Mouse (Mus musculus) adrenal gland, adult 18-20 months (tissue): ENCODE results near the gene Ocrl. TPM values are rescaled to one million over a fixed set of nuclear protein-coding genes. Genes with fewer than 3 reads are reported as not detected.

ENCODE experiments used
- DNase-seq, 2 experiments: peaks; one replicate each; pipeline ENCODE4 v3.0.0; 2021 to 2022; ENCODE audit warnings: low spot score in 2 of 2
- long read RNA-seq, 2 experiments: library from polyadenylated mRNA; stranded (forward); transcript quantifications; one replicate each; pipeline ENCODE4 v2.0.0; 2021
- total RNA-seq, 2 experiments: library from RNA; stranded (reverse); gene quantifications; 1 replicate in 1 of 2; 2 replicates in 1 of 2; pipeline ENCODE4 v1.2.3; 2021

Ocrl gene
- 10 to 100 TPM; 33.6 to 53.0 TPM for total RNA-seq
- long read RNA-seq, experiment 1, partial matches to known transcripts, result 2 of 7 reads
- long read RNA-seq, experiment 1, other reads (novel, unspliced or antisense), result 5 of 7 reads
- long read RNA-seq, experiment 2, full-length matches to known transcripts, result 1 of 17 reads
- long read RNA-seq, experiment 2, partial matches to known transcripts, result 1 of 17 reads
- long read RNA-seq, experiment 2, other reads (novel, unspliced or antisense), result 15 of 17 reads

DNA sequence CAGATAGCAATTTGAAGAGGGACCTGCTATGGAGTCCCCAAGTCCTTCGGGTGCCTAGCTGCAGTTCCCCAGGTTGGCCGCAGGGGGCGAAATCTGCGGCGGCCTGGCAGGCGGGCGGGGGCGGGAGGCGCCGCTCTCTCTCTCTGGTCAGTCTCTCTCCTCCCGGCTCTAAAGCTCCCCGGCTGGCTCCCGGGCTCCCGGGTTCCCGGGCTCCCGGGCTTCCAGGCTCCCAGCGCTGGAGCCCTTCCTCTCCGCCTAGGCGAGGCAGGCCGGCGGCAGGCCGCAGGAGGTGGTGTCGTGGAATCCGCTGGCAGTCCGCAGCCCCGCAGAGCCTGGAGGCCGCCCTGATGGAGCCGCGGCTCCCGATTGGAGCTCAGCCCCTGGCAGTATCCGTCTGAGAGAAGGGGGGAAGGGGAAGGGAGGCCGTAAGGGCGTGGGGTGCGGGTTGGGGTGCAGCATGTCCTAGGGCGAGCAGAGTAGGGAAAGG is at the start of gene Ocrl:
Ocrl (plus strand) TSS at position 82 of the 487 bp plus-strand sequence.
- DNase-seq, result peak; percentile 63 to 64

DNA sequence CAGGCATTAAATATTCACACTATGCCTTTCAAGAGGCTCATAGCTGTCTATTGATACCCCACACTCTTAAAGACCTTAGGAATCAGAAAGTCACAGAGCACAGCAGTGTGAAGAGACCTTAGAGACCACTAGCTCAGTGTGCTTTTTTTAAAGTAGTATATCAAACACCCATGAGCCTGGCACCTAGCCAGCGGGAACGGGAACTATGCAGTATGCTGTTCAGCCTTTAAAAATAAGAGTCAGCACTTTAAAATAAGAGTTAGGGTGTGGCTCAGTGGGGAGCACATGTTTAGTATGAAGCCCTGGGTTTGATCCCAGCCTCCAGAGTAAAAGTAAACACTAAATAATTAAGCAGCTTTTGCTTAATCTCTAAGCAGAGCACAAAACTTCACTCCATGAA is 32.1 kb upstream of the Ocrl start:
- peak in 1 of 2 experiments; percentile 22 for DNase-seq

- DNase-seq, result no peak
Observed at GRCm38 (mm10) chrX:47882813-47883212, 29.4 kb upstream of the Ocrl start.

DNA sequence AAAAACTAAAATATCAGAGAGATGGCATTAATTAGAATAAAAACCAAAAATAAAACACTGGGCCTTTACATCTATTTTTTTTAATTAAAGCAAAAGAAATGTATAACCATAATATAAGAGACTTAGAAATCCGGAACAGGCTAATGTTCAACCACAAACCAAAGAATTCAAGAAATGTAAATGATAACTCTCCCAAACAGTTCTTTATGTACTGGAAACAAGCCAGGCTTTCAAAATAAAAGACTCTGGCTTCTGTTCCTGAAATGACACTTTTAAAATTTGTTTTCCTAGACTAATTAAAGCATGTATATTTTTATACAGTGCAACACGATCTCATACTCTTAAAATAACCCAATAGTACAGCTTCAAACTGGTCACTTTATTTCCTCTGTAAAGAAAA is 24.8 kb upstream of the Ocrl start:
- DNase-seq, result no peak

GRCm38 (mm10) chrX:47891243-47891906 is 20.8 kb upstream of the Ocrl start:
- no peak for DNase-seq

- peak; percentile 17 to 20 for DNase-seq
Observed at GRCm38 (mm10) chrX:47891907-47892430, 20.2 kb upstream of the Ocrl start.

DNA sequence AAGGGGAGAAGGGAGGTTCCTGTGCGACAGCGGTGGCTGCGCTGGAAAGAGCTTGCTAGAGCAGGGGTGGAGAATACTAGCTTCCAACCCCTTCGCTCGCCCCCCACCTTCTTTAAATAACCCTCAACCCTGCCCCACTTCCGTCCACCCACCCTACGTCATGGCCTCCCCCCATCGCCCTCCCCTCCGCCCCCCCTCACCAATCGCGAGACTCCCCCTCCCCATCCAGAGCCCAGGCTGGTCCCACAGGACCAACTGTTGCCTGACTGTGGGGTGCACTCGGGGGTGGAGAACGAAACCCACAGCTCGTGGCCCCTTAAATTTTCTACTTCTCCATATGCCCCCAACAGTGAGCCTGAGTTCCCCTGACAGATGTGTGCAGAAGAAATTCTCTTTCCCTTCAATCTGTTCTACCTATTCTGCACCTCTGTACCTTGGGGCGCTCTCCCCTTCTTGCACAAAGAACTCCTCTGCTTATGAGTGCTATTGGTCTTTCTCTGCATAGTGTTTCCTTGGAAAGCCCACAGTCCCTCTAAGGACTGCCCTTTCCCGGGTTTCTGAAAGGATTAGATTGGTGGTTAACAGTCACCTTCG is 19.7 kb upstream of the Ocrl start, which contains the start of gene Smarca1:
Smarca1 (minus strand) TSS at position 544 of the 594 bp plus-strand sequence.
- DNase-seq, result no peak

DNA sequence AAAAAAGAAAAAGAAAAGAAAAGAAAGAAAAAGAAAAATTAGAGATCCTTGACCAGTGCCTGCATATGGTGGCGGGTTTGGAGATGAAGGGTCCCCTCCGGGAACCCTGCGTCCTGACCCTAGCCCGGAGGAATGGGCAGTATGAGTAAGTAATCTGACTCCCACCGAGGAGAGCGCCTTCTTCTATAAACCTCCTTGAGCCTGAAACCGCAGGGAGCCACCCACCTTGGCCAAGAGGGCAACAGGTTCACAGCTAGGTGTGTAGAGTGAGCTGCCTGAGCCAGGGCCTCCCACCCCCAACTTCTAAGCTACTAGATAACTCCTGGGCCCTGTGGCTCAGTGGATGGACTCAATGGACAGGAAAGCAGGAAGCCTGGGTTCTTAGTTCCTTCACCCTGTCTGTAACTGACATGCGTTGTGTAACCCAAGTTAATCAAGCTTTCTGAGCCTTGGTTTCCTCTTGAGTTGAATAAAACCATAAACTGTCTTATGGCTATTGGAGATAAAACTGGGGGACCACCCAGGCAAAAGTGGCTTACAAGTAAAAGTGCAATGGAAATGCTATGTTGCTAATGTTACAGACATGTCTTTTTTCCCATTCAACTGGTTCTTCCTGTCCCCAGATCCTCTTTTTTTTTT is 836 bp downstream of the Ocrl start:
- peak in 1 of 2 experiments; percentile 18 for DNase-seq

DNA sequence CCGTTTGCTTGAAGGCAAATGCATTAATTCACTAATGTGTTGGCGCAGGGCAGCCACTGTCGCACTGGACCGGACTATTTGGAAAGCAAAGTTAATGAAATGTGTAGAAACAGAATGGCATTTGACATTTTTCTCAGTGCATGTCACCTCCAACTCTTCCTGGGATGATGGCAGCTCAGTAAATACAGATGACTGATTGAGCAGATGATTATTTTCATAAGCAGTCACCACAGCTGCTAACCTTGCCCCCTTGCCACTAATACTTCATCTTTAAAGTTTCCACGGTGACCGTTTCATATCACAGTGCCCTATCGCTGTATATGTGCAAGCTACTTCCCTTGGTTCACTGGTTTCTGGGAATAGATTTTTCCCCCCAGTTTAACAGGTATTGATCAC is 1.4 kb downstream of the Ocrl start:
- DNase-seq, result no peak

DNA sequence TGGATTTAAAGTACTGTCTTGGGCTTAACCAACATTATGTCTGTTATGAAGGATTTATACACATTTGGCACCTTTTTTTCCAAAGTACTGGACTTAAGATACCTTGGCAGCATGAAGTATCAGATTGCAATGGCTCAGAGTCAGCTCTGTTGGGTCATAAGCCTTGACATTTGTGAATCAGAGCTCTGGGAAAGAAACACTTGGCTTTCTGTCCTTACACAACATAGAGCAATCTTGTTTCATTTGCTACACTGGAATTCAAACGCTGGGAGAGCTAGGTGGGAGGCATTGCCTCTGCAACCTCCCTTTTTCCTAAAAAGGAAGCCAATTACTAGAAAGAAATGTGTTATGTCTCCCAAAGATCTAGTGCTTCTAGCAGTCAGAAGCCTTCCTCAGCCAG is 4.6 kb downstream of the Ocrl start:
- DNase-seq, result no peak

DNA sequence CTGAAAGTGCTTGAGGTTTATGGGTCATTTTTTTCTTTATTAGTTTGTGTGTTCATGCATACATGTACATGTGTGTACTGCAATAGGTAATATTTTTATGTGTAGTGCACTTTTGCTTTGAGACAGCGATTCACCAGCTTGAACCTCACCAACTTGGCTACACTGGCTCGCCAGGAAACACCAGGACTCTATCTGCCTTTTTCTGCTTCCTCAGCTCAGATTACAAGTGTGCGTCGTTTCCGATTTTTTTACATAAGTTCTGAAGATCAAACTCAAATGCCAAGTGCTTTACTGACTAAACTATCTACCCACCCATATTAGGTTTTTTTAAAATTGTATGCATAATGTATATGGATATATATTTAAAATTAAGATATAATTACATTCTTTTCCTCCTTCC is 8.4 kb downstream of the Ocrl start:
- no peak for DNase-seq

GRCm38 (mm10) chrX:47927981-47928380 is 15.8 kb downstream of the Ocrl start:
- DNase-seq, result no peak

DNA sequence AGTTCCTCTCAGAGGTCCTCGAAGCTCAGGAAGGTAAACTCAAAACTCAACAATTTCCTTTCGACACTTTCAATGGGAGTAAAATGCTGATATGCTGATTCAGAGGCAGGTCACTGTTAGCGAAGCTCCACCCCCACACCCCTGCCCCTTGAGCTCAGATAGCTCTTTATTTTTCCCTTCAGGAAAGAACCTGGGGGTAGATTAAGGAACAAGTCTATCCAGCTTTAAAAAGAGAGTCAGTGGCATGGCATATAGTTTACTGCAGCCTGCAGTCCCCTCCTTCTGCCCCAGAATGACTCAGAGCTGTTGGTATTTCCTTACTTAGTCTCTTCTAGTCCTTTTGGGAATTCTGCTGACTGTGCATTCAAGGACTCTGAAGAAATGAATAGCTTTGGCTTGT is 18.3 kb downstream of the Ocrl start:
- no peak for DNase-seq

DNA sequence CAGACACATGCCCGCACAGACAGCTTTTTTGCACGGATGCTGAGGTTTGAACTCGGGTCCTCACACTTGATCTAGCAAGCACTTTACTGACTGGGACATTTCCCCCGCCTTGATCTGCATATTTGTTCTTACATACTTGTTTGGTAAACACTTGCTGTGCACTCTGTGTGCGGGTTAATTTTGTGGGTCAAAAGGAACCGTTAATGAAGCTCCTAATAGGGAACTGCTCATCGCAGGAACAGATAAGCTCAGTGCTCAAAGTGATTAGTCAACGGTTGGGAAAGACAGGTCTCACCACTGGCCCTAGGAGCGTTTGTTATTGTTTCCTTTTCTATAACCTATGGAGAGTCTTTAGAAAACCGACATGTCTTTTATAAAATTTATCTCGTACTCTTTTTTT is 22.2 kb downstream of the Ocrl start:
- no peak for DNase-seq

- DNase-seq, result no peak
Observed at GRCm38 (mm10) chrX:47936885-47937284, 24.7 kb downstream of the Ocrl start.

DNA sequence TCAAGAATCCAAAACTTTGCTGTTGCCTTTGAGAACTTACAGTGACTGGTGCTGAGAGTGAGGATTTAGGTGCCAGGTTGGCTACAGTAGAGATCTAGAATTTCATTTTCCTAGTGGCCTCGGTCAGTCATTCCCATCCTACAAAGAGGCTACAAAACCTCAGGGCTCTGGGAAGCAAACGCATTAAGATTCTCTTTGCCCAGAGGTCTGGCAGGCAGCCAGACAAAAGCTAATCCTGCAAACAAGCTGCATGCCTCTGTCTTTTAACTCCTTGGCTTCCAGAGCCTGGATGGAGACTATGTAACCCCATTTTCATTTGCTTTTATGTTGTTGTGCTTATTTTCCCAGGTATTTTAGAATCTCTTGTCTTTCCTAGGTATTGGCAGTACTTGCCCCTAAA is 25.6 kb downstream of the Ocrl start:
- DNase-seq, result no peak

GRCm38 (mm10) chrX:47949729-47950128 is 37.5 kb downstream of the Ocrl start:
- DNase-seq, result no peak

- no peak for DNase-seq
Observed at GRCm38 (mm10) chrX:47962579-47962978, 50.4 kb downstream of the Ocrl start.

DNA sequence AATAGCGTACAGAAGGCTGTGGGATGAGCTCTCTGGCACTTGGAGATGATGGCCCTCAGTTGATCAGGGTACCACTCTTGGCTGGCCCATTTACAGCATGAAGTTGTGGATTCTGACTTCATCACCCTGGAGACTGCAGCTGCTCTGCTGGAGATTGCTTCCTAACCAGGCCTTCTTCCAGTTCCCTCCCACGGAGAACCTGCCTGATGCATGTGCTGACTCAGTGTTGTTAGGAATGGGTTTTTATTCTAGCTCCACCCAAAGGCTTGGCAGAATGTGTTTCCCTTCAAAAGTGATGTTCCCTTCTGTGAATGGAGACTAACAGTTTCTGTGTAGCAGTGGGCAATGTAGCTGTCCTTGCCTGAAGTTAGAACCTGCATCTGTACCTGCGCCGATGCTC is 58.2 kb downstream of the Ocrl start:
- DNase-seq, result no peak

DNA sequence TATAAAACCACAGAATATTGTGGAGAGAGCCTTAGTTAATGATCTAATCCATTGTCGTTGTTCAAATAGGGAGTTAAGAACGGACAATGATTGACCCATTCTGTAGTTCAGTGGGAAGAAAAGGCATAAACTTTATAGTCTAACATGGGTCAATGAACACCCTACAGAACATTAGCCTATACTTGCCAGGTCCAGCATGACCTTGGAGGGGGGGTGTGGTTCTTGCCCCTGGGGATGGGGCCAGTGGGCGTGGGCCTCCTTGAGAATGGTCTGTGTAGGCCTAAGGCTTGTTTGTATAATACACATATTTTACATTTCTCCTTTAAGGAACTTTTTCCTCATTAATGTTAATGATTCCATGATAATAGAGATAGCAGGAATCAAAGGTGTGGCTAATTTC is 58.7 kb downstream of the Ocrl start:
- DNase-seq, result no peak

DNA sequence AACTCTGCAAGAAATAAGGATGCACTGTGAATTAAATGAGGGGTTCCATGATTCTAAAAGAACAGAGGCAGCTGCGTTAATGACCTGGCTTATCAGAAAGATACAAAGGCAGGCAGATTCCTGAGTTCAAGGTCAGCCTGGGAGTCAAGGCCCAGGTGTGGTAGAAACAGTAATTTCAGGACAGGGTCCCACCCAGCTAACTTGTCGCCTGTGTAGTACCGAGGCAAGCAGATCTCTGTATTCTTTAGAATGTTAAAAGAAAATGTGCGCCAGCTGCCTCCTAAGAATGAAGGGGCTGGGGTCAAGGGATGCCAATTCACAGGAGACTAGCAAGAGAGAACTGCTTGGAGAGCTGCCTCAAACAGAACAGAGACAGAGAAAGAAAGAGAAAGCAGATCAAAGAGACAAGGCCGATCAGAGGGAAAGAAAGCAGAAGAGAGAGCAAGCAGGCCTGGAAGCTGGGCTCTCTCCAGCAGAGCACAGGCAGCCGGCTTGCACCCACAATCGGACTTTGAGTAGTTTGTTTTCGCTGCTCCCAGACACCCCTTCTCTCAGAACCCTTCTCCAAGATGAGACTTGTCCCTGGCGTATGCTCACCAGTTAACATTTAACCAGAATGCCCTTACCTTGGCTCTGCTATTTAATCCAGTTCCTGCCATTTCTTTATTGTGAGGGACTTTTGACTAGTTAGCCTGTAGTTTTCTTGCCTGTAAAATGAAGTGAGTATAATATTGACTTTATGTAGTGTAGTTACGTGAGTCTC is 59.4 kb downstream of the Ocrl start:
- no peak for DNase-seq
